26 mouse cellular contexts compared by ENCODE assay signal in the genomic region with DNA sequence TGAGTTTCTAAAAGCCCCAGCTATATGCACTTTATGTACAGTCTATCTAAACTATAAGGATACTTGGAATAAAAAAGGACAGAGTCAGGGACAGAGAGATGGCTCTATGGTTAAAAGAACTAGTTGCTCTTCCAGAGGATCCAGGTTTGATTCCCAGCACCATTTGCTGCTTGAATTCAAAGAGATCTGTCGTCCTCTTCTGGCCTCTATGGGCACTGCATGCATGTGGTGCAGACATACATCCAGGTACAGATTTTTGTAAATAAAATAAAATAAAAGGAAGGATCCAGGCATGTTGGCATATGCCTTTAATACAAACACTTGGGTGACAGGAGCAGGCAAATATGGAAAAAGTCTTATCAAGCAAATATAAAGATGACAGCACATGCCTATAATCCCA. TPM values are rescaled to one million over a fixed set of nuclear protein-coding genes. Genes with fewer than 3 reads are reported as not detected.
DNase-seq lines count a peak whose midpoint lies in the region; ATAC-seq and TF ChIP-seq lines count a peak whose summit lies in the region.
"Had no signal": no experiment of that assay in that cellular context is flagged by ENCODE, and none has a peak within 500 bp of the region (broad histone marks: within the 10 kb centered on the region; RNA-seq: fewer than 3 reads in every experiment).

No protein-coding gene starts in this region.

- no peaks in the 10 kb centered on the region for H3K4me1 ChIP-seq in heart, adult 2 months (ENCODE audit: control insufficient read depth, insufficient read depth, low read length)
- no peaks in the 10 kb centered on the region for H3K4me1 ChIP-seq in liver, postnatal 0 days (ENCODE audit: insufficient read depth)
- H3K4me1 ChIP-seq in CH12.LX (ENCODE audit: control insufficient read depth in 1 of 2, insufficient read depth in 2 of 2) = peaks cover 7 to 10% of the 10 kb centered on the region in 2 experiments
- H3K4me1 ChIP-seq: embryonic facial prominence, embryonic 15.5 days; forebrain, embryonic 10.5 days; heart, embryonic 10.5 days; hindbrain, embryonic 12.5 days had no signal

- no peaks in the 10 kb centered on the region for H3K36me3 ChIP-seq in heart, adult 2 months (ENCODE audit: control insufficient read depth, insufficient read depth, low read length)
- H3K36me3 ChIP-seq in liver, postnatal 0 days (replicated peaks; ENCODE audit: insufficient read depth, low read length) = no peaks in the 10 kb centered on the region
- H3K36me3 ChIP-seq in CH12.LX (replicated peaks in 1 of 2; ENCODE audit: control insufficient read depth in 1 of 2, insufficient read depth in 1 of 2, low read length in 1 of 2) = no peaks in the 10 kb centered on the region
- H3K36me3 ChIP-seq: embryonic facial prominence, embryonic 15.5 days; forebrain, embryonic 10.5 days; G1E; heart, embryonic 10.5 days; hindbrain, embryonic 12.5 days had no signal

- TF ChIP-seq POLR2A in heart, adult 2 months (IDR thresholded peaks at IDR 0.05; ENCODE audit: insufficient read depth, low read depth, low read length) = no peak
- TF ChIP-seq POLR2A in CH12.LX (IDR thresholded peaks at IDR 0.05; ENCODE audit: low read depth, low read length) = no peak

- DNase-seq in heart, adult 2 months = no peak
- DNase-seq in heart, adult 18-20 months = no peak
- DNase-seq in liver, postnatal 0 days = no peak
- DNase-seq in liver (no peak), CH12.LX (ENCODE audit: extremely low read depth) (no peak), R1 (ENCODE audit: low read depth, low spot score) (peak; percentile 53), MN1 (ENCODE audit: low spot score) (no peak)
- DNase-seq in kidney, postnatal 14 days = no peak
- DNase-seq: adrenal gland, adult 8-10 months; adrenal gland, postnatal 36 days; cerebellum, adult 2 months; cerebellum, postnatal 10 days; embryo, embryonic 11 days; gastrocnemius, adult 2 months; gastrocnemius, postnatal 25 days; heart, postnatal 10 days; heart, postnatal 4 days had no signal

- no peaks in the 10 kb centered on the region for H3K9me3 ChIP-seq in liver, postnatal 0 days (ENCODE audit: low read length)
- H3K9me3 ChIP-seq in CH12.LX (replicated peaks; ENCODE audit: low read length) = peaks cover 1% of the 10 kb centered on the region
- H3K9me3 ChIP-seq: embryonic facial prominence, embryonic 15.5 days; forebrain, embryonic 10.5 days; G1E; heart, embryonic 10.5 days; hindbrain, embryonic 12.5 days had no signal

- H3K4me2 ChIP-seq in liver, postnatal 0 days (ENCODE audit: low read depth, low read length) = no peak overlapping the region
- no peak overlapping the region for H3K4me2 ChIP-seq in CH12.LX (ENCODE audit: insufficient read depth, low read depth, poor library complexity, severe bottlenecking)
- H3K4me2 ChIP-seq: embryonic facial prominence, embryonic 15.5 days; hindbrain, embryonic 12.5 days had no signal

- WGBS in heart, adult 2 months = 56% methylated on average over 1 of the region's 1 CpGs
- 45% methylated on average over 1 of the region's 1 CpGs for WGBS in liver, postnatal 0 days (ENCODE audit: insufficient replicate concordance)

- ATAC-seq in liver, postnatal 0 days = no peak
- ATAC-seq: forebrain, embryonic 14.5 days; hindbrain, embryonic 16.5 days; Patski had no signal

- no peak overlapping the region for H3K4me3 ChIP-seq in heart, adult 2 months
- no peak overlapping the region for H3K4me3 ChIP-seq in liver, postnatal 0 days (ENCODE audit: low read depth, low read length)
- no peak overlapping the region for H3K4me3 ChIP-seq in CH12.LX (replicated peaks in 1 of 3; ENCODE audit: low read depth in 2 of 3, low read length in 2 of 3, poor library complexity in 1 of 3)
- H3K4me3 ChIP-seq: embryonic facial prominence, embryonic 15.5 days; erythroblast, embryonic 14.5 days; forebrain, embryonic 10.5 days; gastrocnemius, adult 2 months; heart, embryonic 10.5 days; hindbrain, embryonic 12.5 days had no signal

- TF ChIP-seq EP300 in heart, adult 2 months (IDR thresholded peaks at IDR 0.05; ENCODE audit: insufficient read depth, low read depth, low read length) = no peak
- no peak for TF ChIP-seq EP300 in liver, postnatal 0 days (IDR thresholded peaks at IDR 0.05; ENCODE audit: low read depth)
- no peak for TF ChIP-seq EP300 in CH12.LX (IDR thresholded peaks at IDR 0.05; ENCODE audit: low read length)

- H3K9ac ChIP-seq in heart, adult 2 months (ENCODE audit: low read depth, low read length) = no peak overlapping the region
- no peak overlapping the region for H3K9ac ChIP-seq in liver, postnatal 0 days (replicated peaks)
- no peak overlapping the region for H3K9ac ChIP-seq in CH12.LX (ENCODE audit: insufficient read depth, low read depth)
- H3K9ac ChIP-seq: embryonic facial prominence, embryonic 15.5 days; hindbrain, embryonic 12.5 days had no signal

- intact Hi-C loops in heart, adult 2 months (cut with DNase I) = no loop called here

- TF ChIP-seq RAD21 in CH12.LX (IDR thresholded peaks at IDR 0.05; ENCODE audit: low read depth, low read length) = peak; percentile 17

- TF ChIP-seq CTCF in heart, adult 2 months (IDR thresholded peaks at IDR 0.05) = 0 out of 2 replicates have a peak, but pooled peaks have one; percentile 12
- TF ChIP-seq CTCF in liver, postnatal 0 days (IDR thresholded peaks at IDR 0.05; ENCODE audit: low read depth) = 0 out of 2 replicates have a peak, but pooled peaks have one; percentile 10
- TF ChIP-seq CTCF in CH12.LX (conservative IDR thresholded peaks at IDR 0.05 in 1 of 2, IDR thresholded peaks at IDR 0.05 in 1 of 2; ENCODE audit: low read depth in 2 of 2, low read length in 2 of 2) = peak in 1 of 2 experiments; percentile 22; a peak in 1 of 4 replicates

- H3K27me3 ChIP-seq in heart, adult 2 months (ENCODE audit: control insufficient read depth, insufficient read depth, low read length) = no peaks in the 10 kb centered on the region
- H3K27me3 ChIP-seq in liver, postnatal 0 days (ENCODE audit: insufficient read depth, low read length) = no peaks in the 10 kb centered on the region
- H3K27me3 ChIP-seq in CH12.LX (replicated peaks) = peaks cover 3% of the 10 kb centered on the region
- H3K27me3 ChIP-seq: embryonic facial prominence, embryonic 15.5 days; hindbrain, embryonic 12.5 days had no signal

- in situ Hi-C loops in CH12.LX (cut with MboI; ENCODE audit: low pct_ligation_motif_present, low pct_unique_long_range_greater_than_20kb, low sequenced_read_pairs) = no loop called here

- no peak overlapping the region for H3K27ac ChIP-seq in heart, adult 2 months
- no peak overlapping the region for H3K27ac ChIP-seq in liver, postnatal 0 days (ENCODE audit: low read depth)
- no peak overlapping the region for H3K27ac ChIP-seq in CH12.LX (ENCODE audit: insufficient read depth, low read depth)
- H3K27ac ChIP-seq: embryonic facial prominence, embryonic 15.5 days; forebrain, embryonic 10.5 days; gastrocnemius, adult 2 months; heart, embryonic 10.5 days; hindbrain, embryonic 12.5 days had no signal

- H3K79me2 ChIP-seq in heart, adult 2 months (replicated peaks; ENCODE audit: control insufficient read depth, insufficient read depth, low read length) = no peaks in the 10 kb centered on the region
- H3K79me2 ChIP-seq in CH12.LX (replicated peaks; ENCODE audit: control insufficient read depth, extremely low read depth, insufficient read depth, poor library complexity, severe bottlenecking) = no peaks in the 10 kb centered on the region

- dilution Hi-C loops in CH12.LX (cut with MboI; ENCODE audit: extremely low pct_ligation_motif_present, extremely low pct_unique_long_range_greater_than_20kb, low sequenced_read_pairs) = no loop called here

TF ChIP-seq in CH12.LX, 34 proteins besides CTCF, POLR2A, EP300 and RAD21:
- TF ChIP-seq RCOR1 (conservative IDR thresholded peaks at IDR 0.05; ENCODE audit: low read depth, low read length) (no peak), KAT2A (IDR thresholded peaks at IDR 0.05; ENCODE audit: insufficient replicate concordance, low read length) (no peak), NELFE (IDR thresholded peaks at IDR 0.05; ENCODE audit: low read depth, low read length) (no peak)

RNA-seq across cellular contexts. Expression of gene Arpin, which starts 26.4 kb away (rescaled TPM):
- 10 to 100 TPM in 1 of 2 experiments, 1 to 10 TPM in 1; 9.9 to 10.6 TPM for total RNA-seq in heart, adult 2 months (2021)
- polyA plus RNA-seq in heart, adult 2 months (2012; rRNA removed) = 8.9 and 13.9 TPM in 2 replicates
- total RNA-seq in heart, adult 18-20 months (2021) = 10 to 100 TPM in 1 of 2 experiments, 1 to 10 TPM in 1; 9.7 to 10.6 TPM
- 2.5 and 2.8 TPM in 2 replicates for polyA plus RNA-seq in liver, postnatal 0 days (2015; fragmentation: Nextera tagmentation; extraction: Ambion mirVana)
- total RNA-seq in CH12.LX (2012; rRNA removed) = not detected in 2 replicates
- not detected in 2 replicates for total RNA-seq in CH12.LX (2014; rRNA removed)
- not detected in 2 replicates for polyA plus RNA-seq in CH12.LX (2012; ENCODE audit: insufficient read length, low read depth)
- total RNA-seq: G1E had no signal
- polyA plus RNA-seq: erythroblast, embryonic 14.5 days; G1E had no signal

RNA-seq across cellular contexts. Expression of gene Ap3s2, which starts 41.2 kb away (rescaled TPM):
- 10 to 100 TPM; 19.4 to 21.9 TPM for total RNA-seq in heart, adult 2 months (2021)
- polyA plus RNA-seq in heart, adult 2 months (2012; rRNA removed) = 13.1 and 19.4 TPM in 2 replicates
- 10 to 100 TPM; 24.7 to 25.7 TPM for total RNA-seq in heart, adult 18-20 months (2021)
- 8.0 and 8.3 TPM in 2 replicates for polyA plus RNA-seq in liver, postnatal 0 days (2015; fragmentation: Nextera tagmentation; extraction: Ambion mirVana)
- 11.8 and 12.7 TPM in 2 replicates for total RNA-seq in CH12.LX (2012; rRNA removed)
- total RNA-seq in CH12.LX (2014; rRNA removed) = 14.4 and 14.9 TPM in 2 replicates
- polyA plus RNA-seq in CH12.LX (2012; ENCODE audit: insufficient read length, low read depth) = 21.8 and 28.3 TPM in 2 replicates

Comparison
In these comparisons a context has a peak if more than half of its experiments do, and no peak if none do; other contexts are left out.
1. RNA of gene Arpin, which starts 26.4 kb away (total RNA-seq): 9.7 to 10.6 TPM in heart, adult 18-20 months and 9.9 to 10.6 TPM in heart, adult 2 months; not detected in CH12.LX; every median in the first group is over 10 times any median in the second.